Mouse (Mus musculus): ENCODE measurements around the gene Zfp341.

Gene Zfp341

GRCm38 (mm10) chr2:154613118-154614115 lies at the start of gene Zfp341, which contains the start of gene 4930519P11Rik:
Zfp341 (plus strand) TSS chr2:154613297.
4930519P11Rik (minus strand) TSS chr2:154613437.
- DNase-seq (ENCODE audit: low spot score in 2 of 2), result peak; percentile 92

- no peak for DNase-seq (ENCODE audit: low spot score in 2 of 2)
These were observed 49.4 kb upstream of the Zfp341 start for GRCm38 (mm10) chr2:154563612-154564170.

GRCm38 (mm10) chr2:154565562-154565961 lies 47.5 kb upstream of the Zfp341 start:
- DNase-seq (ENCODE audit: low spot score in 2 of 2), result no peak

- DNase-seq (ENCODE audit: low spot score in 2 of 2), result no peak
These were observed 46.5 kb upstream of the Zfp341 start for GRCm38 (mm10) chr2:154566641-154567040.

GRCm38 (mm10) chr2:154567766-154568165 lies 45.3 kb upstream of the Zfp341 start:
- DNase-seq (ENCODE audit: low spot score in 2 of 2), result no peak

- peak; percentile 60 to 68 for DNase-seq (ENCODE audit: low spot score in 2 of 2)
These were observed 44.6 kb upstream of the Zfp341 start for GRCm38 (mm10) chr2:154568329-154569070.

GRCm38 (mm10) chr2:154569071-154569748 lies 43.9 kb upstream of the Zfp341 start:
- DNase-seq (ENCODE audit: low spot score in 2 of 2), result peak; percentile 78

GRCm38 (mm10) chr2:154569836-154570286 lies 43.2 kb upstream of the Zfp341 start, which contains the start of gene E2f1:
E2f1 (minus strand) TSS chr2:154569892.
- DNase-seq (ENCODE audit: low spot score in 2 of 2), result peak; percentile 97 to 98

GRCm38 (mm10) chr2:154570666-154571065 lies 42.4 kb upstream of the Zfp341 start:
- DNase-seq (ENCODE audit: low spot score in 2 of 2), result no peak

- DNase-seq (ENCODE audit: low spot score in 2 of 2), result no peak
These were observed 41.8 kb upstream of the Zfp341 start for GRCm38 (mm10) chr2:154571266-154571665.

- DNase-seq (ENCODE audit: low spot score in 2 of 2), result no peak
These were observed 41.1 kb upstream of the Zfp341 start for GRCm38 (mm10) chr2:154571976-154572375.

- DNase-seq (ENCODE audit: low spot score in 2 of 2), result no peak
These were observed 40.1 kb upstream of the Zfp341 start for GRCm38 (mm10) chr2:154572996-154573395.

GRCm38 (mm10) chr2:154574271-154574670 lies 38.8 kb upstream of the Zfp341 start:
- DNase-seq (ENCODE audit: low spot score in 2 of 2), result no peak

GRCm38 (mm10) chr2:154576876-154577743 lies 36.0 kb upstream of the Zfp341 start:
- DNase-seq (ENCODE audit: low spot score in 2 of 2), result no peak

- no peak for DNase-seq (ENCODE audit: low spot score in 2 of 2)
These were observed 35.4 kb upstream of the Zfp341 start for GRCm38 (mm10) chr2:154577744-154578067.

GRCm38 (mm10) chr2:154580586-154580985 lies 32.5 kb upstream of the Zfp341 start:
- no peak for DNase-seq (ENCODE audit: low spot score in 2 of 2)

GRCm38 (mm10) chr2:154581421-154581820 lies 31.7 kb upstream of the Zfp341 start:
- DNase-seq (ENCODE audit: low spot score in 2 of 2), result no peak

- DNase-seq (ENCODE audit: low spot score in 2 of 2), result peak; percentile 94 to 97
These were observed 28.9 kb upstream of the Zfp341 start for GRCm38 (mm10) chr2:154583906-154584872.

- peak in 1 of 2 experiments; percentile 47 for DNase-seq (ENCODE audit: low spot score in 2 of 2)
These were observed 28.0 kb upstream of the Zfp341 start for GRCm38 (mm10) chr2:154584931-154585601.
